Mouse (Mus musculus) retina, adult 2 months (tissue): ENCODE measurements around the gene Rnf10.

Source experiments
- DNase-seq: peaks from one replicate; pipeline ENCODE4 v3.0.0-alpha.2; 2012; ENCODE audit warnings: low read depth, low spot score

Gene Rnf10

DNA sequence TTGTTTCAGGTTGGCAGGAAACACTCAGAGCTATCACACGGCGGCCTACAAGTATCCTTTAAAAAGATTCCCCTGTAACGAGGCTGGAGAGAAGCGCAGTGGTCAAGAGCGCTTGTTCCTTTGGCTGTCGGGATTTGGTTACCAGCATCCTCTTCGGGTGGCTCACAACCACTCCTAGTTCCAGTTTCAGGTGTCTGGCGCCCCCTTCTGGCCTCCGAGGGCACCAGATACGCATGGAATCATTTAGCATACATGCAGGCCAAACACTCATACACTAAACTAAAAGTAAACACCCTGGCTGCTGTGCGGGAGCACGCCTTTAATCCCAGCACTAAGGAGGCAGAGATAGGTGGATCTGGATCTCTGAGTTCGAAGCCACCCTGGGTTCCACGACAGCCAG, 3.3 kb upstream of the Rnf10 start:
- DNase-seq: no peak

DNA sequence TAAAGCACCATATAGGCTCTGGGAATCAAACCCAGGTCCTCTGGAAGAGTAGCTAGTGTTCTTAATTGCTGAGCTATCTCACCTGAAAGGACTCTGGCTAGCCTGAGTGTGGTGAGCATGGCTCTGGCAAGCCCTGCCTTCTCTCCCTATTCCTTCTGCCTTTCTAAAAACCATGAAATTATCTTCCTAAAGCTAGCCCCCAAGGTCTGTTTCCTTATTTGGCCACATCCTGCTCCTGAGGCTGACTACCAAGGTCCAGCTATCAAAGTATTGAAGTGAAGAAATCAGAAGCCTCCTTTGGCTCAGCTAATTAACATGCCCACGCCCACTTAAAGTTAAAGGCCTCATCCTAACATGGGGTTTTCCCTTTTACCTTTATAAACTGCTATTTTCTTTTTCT, 2.1 kb upstream of the Rnf10 start:
- no peak for DNase-seq

GRCm38 (mm10) chr5:115274353-115274752, 1.7 kb upstream of the Rnf10 start:
- DNase-seq: no peak

DNA sequence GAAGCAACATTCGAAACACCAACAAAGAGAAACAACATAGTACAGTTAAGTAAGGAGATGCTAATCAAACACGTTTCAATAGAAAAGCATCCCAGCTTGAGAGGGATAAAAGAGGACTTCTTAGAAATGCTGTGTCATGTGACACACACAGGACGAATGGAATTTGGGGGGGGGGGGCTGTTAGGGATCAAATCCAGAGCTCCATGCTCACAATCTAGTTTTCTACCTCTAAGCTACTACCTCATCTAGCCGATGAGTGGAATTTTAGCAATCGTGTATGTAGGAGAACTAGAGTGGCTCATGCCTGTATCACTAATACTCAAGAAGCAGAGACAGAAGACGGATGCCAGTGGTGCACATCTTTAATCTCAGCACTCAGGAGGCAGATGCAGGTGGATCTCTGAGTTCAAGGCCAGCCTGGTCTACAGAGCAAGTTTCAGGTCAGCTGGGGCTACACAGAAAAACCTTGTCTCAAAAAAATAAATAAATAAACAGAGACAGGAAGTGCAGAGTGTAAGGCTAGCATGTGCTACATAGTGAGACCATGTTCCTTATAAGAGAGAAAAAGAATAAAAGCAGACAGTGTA, 944 bp upstream of the Rnf10 start:
- no peak for DNase-seq

DNA sequence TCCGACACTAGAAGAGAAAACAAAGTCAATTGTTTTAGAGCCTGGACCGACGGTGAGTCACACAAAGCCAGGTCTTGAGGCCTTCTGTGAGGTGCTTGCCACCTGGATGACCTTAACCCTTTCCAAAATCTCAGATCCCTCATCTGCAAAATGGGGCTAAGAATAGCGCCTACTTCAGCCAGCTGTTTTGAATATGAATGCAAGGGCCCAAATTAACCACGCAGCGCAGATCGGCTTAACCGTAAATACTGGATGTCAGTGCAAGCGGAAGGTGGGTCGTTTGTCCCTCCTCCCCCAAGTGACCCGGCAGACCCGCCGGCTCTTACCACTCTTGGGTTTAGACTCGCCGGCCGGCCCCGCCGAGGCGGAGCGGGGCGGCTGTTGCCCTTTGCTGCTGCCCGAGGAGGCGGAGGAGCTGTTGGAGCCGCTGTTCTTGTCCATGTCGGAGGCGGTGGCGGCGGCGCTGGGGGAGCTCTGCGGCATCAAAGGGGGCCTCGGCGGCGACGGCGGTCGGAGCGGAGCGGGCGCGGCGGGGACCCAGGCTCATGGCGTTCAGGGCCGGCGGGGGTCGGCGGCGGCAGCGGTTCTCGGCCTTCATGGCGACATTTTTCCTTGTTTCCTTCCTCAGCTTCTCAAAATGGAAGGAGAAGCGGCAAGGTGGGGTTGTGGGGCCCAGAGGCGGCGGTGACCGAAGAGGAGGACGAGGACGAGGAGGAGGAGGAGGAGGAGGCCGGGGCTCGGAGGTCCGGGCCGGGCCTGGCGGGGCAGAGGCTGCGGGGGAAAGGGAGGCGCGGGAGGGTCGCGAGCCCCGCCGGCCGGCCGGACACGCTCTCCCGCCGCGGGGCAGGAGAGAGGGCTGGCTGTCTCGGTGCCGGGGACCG, 527 bp downstream of the Rnf10 start:
- no peak for DNase-seq

- no peak for DNase-seq
Measured at GRCm38 (mm10) chr5:115269969-115270368, 2.7 kb downstream of the Rnf10 start.

DNA sequence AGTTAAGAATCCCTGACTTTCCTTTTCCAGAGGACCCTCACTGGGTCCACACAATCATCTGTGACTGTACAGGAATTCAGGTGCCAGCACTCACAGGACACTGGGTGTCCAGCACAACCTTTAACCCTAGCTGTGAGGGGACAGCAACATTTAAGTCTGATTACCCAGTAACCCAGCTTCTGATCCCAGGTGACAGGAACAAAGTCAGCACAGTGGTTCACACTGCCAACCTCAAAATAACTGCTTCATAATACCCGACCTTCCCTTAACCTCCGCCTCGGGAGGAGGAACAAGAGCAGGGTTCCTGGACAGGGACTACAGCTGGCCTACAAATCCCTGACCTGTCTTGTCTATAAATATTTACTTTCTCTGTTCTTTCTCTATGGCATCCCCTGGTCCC, 4.4 kb downstream of the Rnf10 start:
- DNase-seq: no peak

DNA sequence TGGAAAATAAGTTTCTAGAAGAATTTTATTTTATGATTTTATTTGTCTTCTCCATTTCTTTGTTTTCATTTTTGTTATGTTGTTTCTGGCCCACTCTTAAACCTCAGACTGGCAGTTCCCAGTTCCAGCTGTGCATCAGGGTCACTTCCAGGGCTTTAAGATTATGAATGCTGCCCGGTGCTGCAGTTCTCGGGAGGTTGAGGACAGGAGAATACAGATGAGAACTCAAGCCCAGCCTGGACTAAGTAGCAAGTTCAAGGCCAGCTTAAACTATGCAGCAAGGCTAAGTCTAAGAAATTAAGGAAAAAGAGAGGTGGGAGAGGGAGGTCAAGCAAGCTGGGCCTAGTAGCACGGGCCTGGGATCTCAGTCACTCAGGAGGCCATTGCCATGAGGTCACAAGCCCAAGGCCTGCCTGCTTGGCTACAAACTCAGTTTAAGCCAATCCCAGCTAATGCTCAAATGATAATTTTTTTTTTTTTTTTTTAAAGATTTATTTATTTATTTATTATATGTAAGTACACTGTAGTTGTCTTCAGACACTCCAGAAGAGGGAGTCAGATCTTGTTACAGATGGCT, 5.1 kb downstream of the Rnf10 start:
- DNase-seq: no peak

- DNase-seq: no peak
Measured at GRCm38 (mm10) chr5:115266787-115267468, 5.8 kb downstream of the Rnf10 start.

GRCm38 (mm10) chr5:115266340-115266739, 6.4 kb downstream of the Rnf10 start:
- no peak for DNase-seq

GRCm38 (mm10) chr5:115262502-115263291, 10.0 kb downstream of the Rnf10 start:
- peak; percentile 56 for DNase-seq

GRCm38 (mm10) chr5:115261880-115262279, 10.8 kb downstream of the Rnf10 start:
- no peak for DNase-seq

- no peak for DNase-seq
Measured at GRCm38 (mm10) chr5:115261141-115261540, 11.6 kb downstream of the Rnf10 start.

- DNase-seq: no peak
Measured at GRCm38 (mm10) chr5:115260356-115260755, 12.3 kb downstream of the Rnf10 start.

DNA sequence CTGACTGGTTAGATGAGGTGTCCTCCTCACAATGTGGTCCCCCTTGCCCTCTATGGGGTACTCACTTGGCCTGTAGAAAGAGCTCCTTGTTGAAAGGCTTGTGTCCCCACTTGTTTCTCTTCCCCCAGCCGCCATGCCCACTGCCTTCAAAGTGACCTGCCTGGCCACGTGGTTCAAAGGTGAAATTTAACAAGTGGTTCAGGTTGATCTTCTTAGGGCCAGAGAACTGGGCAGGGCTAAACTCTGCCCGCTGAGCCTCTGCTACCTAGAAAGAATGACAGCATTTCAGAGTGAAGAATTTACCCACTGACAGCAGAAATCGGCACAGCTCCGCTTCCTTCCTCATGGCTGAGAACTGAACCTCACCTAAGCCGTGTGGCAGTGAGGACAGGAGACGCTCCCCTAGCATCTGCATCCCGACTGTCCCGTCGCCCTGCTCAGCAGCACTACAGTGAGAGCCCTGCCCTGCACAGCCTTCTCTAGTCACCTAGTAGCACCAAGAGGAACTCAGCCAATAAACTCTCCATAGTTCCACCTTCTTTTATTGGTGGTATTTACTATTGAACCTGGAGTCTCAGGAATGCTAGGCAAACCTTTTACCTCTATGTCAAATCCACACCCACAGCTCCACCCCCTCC, 15.7 kb downstream of the Rnf10 start:
- no peak for DNase-seq

DNA sequence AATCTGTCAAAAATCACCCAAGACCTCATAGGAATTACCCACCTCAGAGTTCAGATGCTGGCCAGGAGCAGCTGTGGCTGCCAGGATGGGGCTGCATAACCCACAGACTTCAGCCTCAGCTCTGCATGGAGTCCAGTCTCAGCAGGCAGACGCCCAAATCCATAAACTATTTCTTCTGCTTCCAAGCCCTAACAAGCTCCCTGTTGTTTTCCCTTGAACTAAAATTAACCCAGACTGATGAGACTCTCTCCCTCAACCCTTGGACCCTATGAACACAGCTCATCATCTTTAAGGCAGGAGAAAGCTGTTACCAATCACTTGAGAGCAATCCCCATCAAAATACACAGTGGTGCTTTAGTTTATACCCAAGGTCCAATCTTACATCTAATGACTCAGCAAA, 17.2 kb downstream of the Rnf10 start:
- DNase-seq: no peak

DNA sequence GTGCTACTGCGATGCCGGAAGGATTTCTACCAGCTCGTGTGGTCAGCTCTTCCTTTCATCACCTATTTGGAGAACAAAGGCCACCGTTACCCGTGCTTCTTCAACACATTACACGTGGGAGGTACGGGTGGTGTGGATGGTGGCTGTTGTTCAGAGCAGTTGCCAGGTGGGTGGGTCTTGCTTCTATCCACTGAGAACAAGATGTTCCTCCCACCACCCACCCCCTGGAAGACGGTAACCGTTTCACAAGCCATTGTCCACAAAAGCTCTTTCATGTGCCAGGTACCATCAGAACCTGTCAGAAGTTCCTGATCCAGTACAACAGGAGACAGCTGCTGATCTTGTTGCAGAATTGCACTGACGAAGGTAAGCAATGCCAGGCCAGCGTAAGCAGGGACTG, 32.5 kb downstream of the Rnf10 start:
- DNase-seq: no peak

DNA sequence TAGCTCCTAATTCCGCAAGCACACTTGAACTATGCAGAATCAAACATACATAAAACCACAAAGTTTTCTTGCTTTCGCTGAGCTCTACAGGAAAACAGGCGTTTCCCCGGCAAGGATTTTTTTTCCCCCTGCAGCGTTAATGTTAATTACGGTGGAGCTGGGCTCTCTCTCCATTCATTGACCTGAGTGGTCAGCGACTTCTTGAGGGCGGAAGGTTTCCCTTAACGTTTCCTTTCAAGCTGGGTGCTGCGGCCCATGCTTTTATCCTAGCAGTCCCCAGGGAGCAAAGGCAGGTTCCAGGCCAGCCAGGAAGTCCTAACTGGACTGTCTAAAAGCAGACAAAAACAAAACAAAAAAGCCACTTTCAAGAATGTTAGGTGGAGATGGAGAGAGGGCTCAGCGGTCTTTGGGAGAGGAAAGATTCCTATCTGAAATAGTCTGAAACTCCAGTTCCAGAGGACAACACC, 33.9 kb downstream of the Rnf10 start:
- no peak for DNase-seq

DNA sequence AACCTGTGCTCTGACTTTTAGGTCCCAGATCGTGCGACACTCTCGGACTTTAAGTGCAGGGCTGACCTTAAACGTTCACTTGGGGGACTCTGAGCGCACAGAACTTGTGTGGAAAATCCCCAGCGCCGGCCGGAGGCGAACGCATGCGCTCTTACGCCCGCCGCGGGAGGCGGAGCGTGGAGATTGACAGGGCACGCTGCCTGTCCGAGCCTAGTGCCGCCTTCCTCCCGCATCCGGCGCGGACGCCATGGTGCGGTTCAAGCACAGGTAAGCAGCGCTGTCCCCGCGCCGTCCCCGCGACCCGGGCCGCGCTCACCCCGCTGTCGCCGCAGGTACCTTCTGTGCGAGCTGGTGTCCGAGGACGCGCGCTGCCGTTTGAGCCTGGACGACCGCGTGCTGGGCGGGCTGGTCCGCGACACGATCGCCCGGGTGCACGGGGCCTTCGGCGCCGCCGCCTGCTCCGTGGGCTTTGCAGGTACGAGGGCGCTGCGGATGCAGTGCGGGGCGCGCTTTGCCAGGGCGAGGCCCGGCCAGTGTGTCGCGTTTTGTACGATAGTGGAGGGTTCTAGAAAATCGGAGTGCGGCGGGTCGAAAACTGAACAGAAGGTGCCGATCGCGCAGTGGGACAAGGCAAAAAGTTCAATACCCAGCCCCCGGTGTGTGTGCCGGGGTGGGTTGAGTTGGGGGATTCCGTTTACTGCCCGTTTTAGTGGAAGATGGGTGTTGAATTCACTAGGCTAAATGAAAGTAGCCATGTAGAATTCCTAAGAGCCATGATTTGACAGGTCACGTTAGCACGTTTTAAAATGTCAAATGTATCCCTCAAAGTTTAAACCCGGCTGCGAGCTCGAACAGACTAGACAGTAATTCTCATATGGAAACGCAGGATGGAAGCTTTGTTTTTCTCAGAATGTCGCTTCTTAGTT, 34.6 kb downstream of the Rnf10 start:
- DNase-seq: peak; percentile 74

- peak; percentile 74 for DNase-seq
Measured at GRCm38 (mm10) chr5:115235786-115236263, 36.9 kb downstream of the Rnf10 start, which contains the start of gene Pop5. Gene Pop5, plus strand, starts transcription at chr5:115235836.
